Mouse (Mus musculus) forebrain, postnatal 0 days (tissue): ENCODE data around the gene Fxyd3. TPM values are rescaled to one million over a fixed set of nuclear protein-coding genes. Genes with fewer than 3 reads are reported as not detected.
A peak's percentile ranks its signal among the peaks of the same experiment; 100 is the strongest.

ENCODE experiments used
- ATAC-seq: fragments of 200-750 bp; cut with Nextera tagmentation; 2 replicates; pipeline ENCODE4 v1.8.0; 2017; ENCODE audit warnings: mild to moderate bottlenecking, moderate library complexity
- DNase-seq: peaks from one replicate; pipeline ENCODE4 v3.0.0-alpha.2; 2015
- H3K27ac ChIP-seq: fragments of 300-500 bp; sonication (generic); 2 replicates; pipeline ENCODE4 v1.5.1; 2014; ENCODE audit warnings: low read depth, mild to moderate bottlenecking, antibody characterized with exemption, low read length, moderate library complexity, mixed read lengths
- H3K27me3 ChIP-seq: fragments of 300-500 bp; sonication (generic); 2 replicates; pipeline ENCODE4 v1.6.1; 2014; ENCODE audit warnings: mild to moderate bottlenecking, low read length, mixed read lengths; ENCODE audit not compliant: insufficient read depth
- H3K36me3 ChIP-seq: fragments of 300-500 bp; sonication (generic); 2 replicates; pipeline ENCODE4 v1.6.1; 2014; ENCODE audit warnings: mild to moderate bottlenecking, moderate library complexity; ENCODE audit not compliant: insufficient read depth
- H3K4me1 ChIP-seq: fragments of 300-500 bp; sonication (generic); 2 replicates; pipeline ENCODE4 v1.6.1; 2014; ENCODE audit warnings: antibody characterized with exemption; ENCODE audit not compliant: insufficient read depth
- H3K4me2 ChIP-seq: fragments of 300-500 bp; sonication (generic); 2 replicates; pipeline ENCODE4 v1.6.1; 2014; ENCODE audit warnings: low read depth, mild to moderate bottlenecking, moderate library complexity
- H3K4me3 ChIP-seq: fragments of 300-500 bp; sonication (generic); 2 replicates; pipeline ENCODE4 v1.5.1; 2014; ENCODE audit warnings: low read depth, low read length, mixed read lengths
- H3K9ac ChIP-seq: fragments of 300-500 bp; sonication (generic); 2 replicates; pipeline ENCODE4 v1.6.1; 2014; ENCODE audit warnings: mild to moderate bottlenecking
- H3K9me3 ChIP-seq: fragments of 300-500 bp; sonication (generic); 2 replicates; pipeline ENCODE4 v1.6.1; 2016; ENCODE audit warnings: low read length
- CTCF ChIP-seq: sonication (generic); IDR thresholded peaks from 2 replicates; pipeline ENCODE4 v1.5.1; 2016; ENCODE audit warnings: antibody characterized with exemption, control low read depth, low read depth
- WGBS: fragments of 180-500 bp; shearing (Covaris S2); extraction: QIAGEN DNeasy Blood & Tissue Kit; methylation state at CpG from one replicate; pipeline ENCODE4 v1.1.7; 2014; 5-methylcytosine and 5-hydroxymethylcytosine counted together
- polyA plus RNA-seq: library from polyadenylated mRNA; unstranded; fragments of >200 nt; fragmentation: Nextera tagmentation; extraction: Ambion mirVana; gene quantifications from 2 replicates; pipeline ENCODE4 v1.2.1, GENCODE M21; 2015
- total RNA-seq: library from RNA; depleted of rRNA; stranded (reverse); fragments of >200 nt; gene quantifications from 2 replicates; pipeline ENCODE4 v1.2.3, GENCODE M21; 2014

Fxyd3 gene
- total and polyA plus RNA-seq, 2 experiments from 2014 or later: not detected

DNA sequence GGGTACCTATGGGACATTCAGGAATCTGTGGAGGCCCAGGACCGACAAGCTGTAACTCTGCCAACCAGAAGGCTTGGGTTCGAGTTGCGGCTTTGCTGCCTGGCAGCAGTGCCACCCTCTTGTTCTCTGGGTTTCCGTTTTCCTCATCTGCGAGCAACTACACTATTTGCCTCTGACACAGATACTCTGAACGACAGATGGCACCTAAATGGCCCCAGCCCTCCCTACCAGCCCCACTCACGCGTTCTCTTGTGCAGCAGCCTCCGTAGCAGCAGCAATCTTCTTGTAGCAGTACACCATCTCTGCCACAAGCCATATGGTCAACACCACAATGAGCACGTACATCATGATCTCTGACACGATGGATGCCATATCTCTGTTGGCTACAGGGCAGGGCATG, 41.0 kb upstream of the Fxyd3 start:
- DNase-seq (no peak), ATAC-seq (no peak)
- no peaks in the 10 kb centered on the region for H3K9me3 ChIP-seq
- no peaks in the 10 kb centered on the region for H3K36me3 ChIP-seq
- H3K4me1 ChIP-seq: no peaks in the 10 kb centered on the region
- no peak for TF ChIP-seq CTCF
- no peaks in the 10 kb centered on the region for H3K27me3 ChIP-seq
- no peak overlapping the region for H3K27ac ChIP-seq
- 84% methylated on average over 11 of the region's 11 CpGs for WGBS
- no peak overlapping the region for H3K9ac ChIP-seq
- H3K4me3 ChIP-seq: no peak overlapping the region
- H3K4me2 ChIP-seq: no peak overlapping the region

DNA sequence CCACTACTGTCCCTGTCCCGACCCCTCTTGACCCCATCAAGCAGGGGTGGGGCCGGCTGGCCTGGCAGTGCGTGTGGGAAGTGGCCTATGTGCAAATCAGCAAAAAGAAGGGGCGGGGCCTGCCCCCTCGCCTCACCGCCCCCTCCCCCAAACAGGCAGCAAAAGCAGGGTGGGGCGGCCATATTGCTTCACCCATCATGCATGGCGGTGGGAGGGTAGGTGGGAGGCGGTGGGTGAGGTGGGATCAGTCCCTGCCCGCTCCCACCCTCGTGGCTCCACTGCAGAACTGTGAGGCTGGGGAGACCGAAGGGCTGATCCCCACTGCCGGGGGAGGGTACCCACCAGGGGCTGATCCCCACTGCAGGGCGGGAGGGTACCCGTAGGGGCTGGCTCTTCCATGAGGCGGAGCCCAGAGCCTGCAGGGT, 40.2 kb upstream of the Fxyd3 start:
- no peak overlapping the region for H3K4me3 ChIP-seq
- no peak for ATAC-seq
- TF ChIP-seq CTCF: no peak
- H3K36me3 ChIP-seq: no peaks in the 10 kb centered on the region
- H3K4me1 ChIP-seq: no peaks in the 10 kb centered on the region
- no peak for DNase-seq
- no peak overlapping the region for H3K4me2 ChIP-seq
- H3K9me3 ChIP-seq: no peaks in the 10 kb centered on the region
- H3K27me3 ChIP-seq: no peaks in the 10 kb centered on the region
- no peak overlapping the region for H3K27ac ChIP-seq
- no peak overlapping the region for H3K9ac ChIP-seq
- 46% methylated on average over 15 of the region's 16 CpGs for WGBS

DNA sequence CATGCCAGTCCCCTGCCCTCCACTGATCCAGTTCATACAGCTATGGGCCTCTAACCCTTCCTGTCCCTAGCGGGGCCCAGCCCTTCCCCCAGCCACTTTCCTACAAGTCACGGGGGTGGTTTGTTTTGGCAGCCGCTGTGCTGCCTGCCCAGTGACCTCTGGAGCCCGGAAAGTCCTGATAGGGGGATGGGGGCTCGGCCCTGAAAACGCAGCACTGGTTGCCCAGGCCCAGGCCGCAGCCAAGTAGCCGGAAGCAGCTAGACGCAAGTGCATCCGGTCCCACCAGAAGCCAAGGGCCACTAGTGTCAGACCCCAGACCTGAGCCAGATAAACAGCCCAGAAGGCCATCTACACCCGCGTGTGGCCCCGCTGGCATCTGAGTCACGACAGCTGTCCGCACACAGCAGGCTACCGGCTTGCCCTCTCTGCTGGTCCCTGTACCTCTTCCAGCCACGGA, 39.1 kb upstream of the Fxyd3 start:
- Histone ChIP-seq H3K27ac (no peak overlapping the region), H3K36me3 (no peaks in the 10 kb centered on the region), H3K9me3 (no peaks in the 10 kb centered on the region), H3K9ac (no peak overlapping the region), H3K27me3 (no peaks in the 10 kb centered on the region), H3K4me1 (no peaks in the 10 kb centered on the region), H3K4me2 (no peak overlapping the region), H3K4me3 (no peak overlapping the region)
- DNase-seq: no peak
- ATAC-seq: no peak
- 36% methylated on average over 17 of the region's 17 CpGs for WGBS
- no peak for TF ChIP-seq CTCF

DNA sequence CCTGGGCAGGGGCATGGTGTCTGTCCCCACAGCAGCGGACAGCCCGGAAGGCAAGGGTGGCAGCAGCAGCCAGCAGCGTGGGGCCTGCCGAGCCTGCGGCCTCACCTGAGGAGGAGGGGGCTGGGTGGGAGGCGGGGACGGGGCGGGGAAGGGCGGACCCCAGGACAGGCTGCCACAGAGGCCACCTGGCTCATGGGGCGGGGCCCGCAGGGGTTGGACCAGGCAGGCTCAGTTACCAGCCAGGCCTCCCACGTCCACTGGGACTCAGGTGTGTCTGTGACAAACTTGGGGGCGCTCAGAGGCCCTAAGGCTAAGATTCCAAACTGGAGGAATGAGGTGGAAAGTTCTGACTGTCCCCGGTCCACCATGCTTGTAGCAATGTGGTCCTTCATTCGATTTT, 38.7 kb upstream of the Fxyd3 start, which contains the start of gene Hpn:
Gene Hpn, minus strand, starts transcription at position 109 of the 400 bp plus-strand sequence.
- 22% methylated on average over 15 of the region's 15 CpGs for WGBS
- H3K27ac ChIP-seq: no peak within 1 kb of the TSS

DNA sequence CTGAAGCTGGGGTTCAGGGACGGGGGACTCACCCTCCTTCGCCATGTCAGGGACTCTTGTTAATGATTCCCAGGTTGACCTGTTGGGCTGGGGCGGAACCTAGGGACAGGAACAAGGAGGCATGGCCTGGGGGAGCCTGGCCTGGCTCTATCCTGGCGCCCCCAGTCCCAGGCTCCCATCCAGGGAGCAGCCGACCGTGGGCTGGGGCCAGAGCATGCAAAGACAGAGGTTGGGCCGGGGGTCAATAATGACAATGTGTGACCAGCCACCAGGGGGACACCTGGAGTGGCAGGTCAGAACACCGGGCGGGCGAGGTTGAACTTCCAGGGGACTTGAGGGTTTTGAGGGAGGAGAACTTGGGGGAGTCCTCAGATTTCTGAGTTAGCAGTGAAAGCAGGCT, 38.1 kb upstream of the Fxyd3 start:
- no peak overlapping the region for H3K9ac ChIP-seq
- no peaks in the 10 kb centered on the region for H3K9me3 ChIP-seq
- H3K27me3 ChIP-seq: no peaks in the 10 kb centered on the region
- H3K4me1 ChIP-seq: no peaks in the 10 kb centered on the region
- DNase-seq (no peak), ATAC-seq (no peak)
- H3K36me3 ChIP-seq: no peaks in the 10 kb centered on the region
- WGBS: 53% methylated on average over 10 of the region's 10 CpGs
- H3K27ac ChIP-seq: no peak overlapping the region
- H3K4me2 ChIP-seq: no peak overlapping the region
- no peak overlapping the region for H3K4me3 ChIP-seq
- peak; percentile 13; the same call in 1 of the 2 replicates for TF ChIP-seq CTCF

More for the DNA sequence above, 38.7 kb upstream of the Fxyd3 start, which contains the start of gene Hpn:
- Histone ChIP-seq H3K9me3 (no peaks in the 10 kb centered on the region), H3K36me3 (no peaks in the 10 kb centered on the region), H3K4me2 (no peak within 1 kb of the TSS), H3K4me1 (no peaks in the 10 kb centered on the region), H3K9ac (no peak within 1 kb of the TSS), H3K4me3 (no peak within 1 kb of the TSS), H3K27me3 (no peaks in the 10 kb centered on the region)
- DNase-seq: no peak
- ATAC-seq: no peak
- no peak for TF ChIP-seq CTCF

DNA sequence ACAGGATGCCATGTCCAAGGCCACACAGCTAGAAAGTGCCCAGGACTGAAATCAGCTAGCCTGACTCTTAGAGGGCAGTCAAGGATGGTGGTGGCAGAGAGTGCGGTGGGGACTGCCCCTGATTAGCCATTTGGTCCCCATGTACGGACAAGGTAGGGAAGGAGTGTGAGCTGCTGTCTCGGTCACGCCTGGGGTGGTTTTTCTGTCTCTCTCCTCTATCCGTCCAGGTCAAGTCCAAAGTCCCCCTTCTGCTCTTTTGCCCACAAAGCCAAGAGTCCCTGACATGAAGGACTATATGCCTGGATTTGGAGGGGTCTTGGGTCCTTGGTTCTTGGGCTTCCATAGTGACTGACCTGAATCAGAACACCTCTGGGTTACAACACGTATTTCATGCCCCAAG, 37.3 kb upstream of the Fxyd3 start:
- Histone ChIP-seq H3K4me1 (no peaks in the 10 kb centered on the region), H3K4me3 (no peak overlapping the region), H3K36me3 (no peaks in the 10 kb centered on the region), H3K27me3 (no peaks in the 10 kb centered on the region), H3K4me2 (no peak overlapping the region), H3K9ac (no peak overlapping the region), H3K27ac (no peak overlapping the region), H3K9me3 (no peaks in the 10 kb centered on the region)
- WGBS: 82% methylated on average over 6 of the region's 6 CpGs
- ATAC-seq (no peak), DNase-seq (no peak)
- TF ChIP-seq CTCF: no peak

DNA sequence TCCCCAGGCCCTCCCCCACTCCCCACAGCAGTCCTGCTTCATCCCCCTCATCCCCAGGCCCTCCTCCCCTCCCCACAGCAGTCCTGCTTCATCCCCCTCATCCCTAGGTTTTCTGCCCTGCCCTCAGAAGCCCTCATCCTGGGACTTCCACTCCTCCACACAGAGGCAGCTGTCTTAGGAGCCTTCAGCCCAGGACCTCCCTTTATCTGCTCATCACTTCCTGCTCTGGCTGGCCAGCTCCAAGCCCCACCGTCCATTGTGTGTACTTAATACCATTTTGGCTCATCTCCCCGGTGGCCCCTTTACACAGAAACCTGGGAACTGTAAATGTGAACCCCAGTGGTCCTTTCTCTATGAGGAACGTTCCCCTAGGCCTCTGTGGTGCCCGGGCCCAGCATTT, 35.5 kb upstream of the Fxyd3 start:
- WGBS: 16% methylated on average over 4 of the region's 4 CpGs
- no peak overlapping the region for H3K4me2 ChIP-seq
- DNase-seq: no peak
- H3K4me1 ChIP-seq: no peaks in the 10 kb centered on the region
- no peaks in the 10 kb centered on the region for H3K9me3 ChIP-seq
- no peak overlapping the region for H3K9ac ChIP-seq
- no peak for TF ChIP-seq CTCF
- no peaks in the 10 kb centered on the region for H3K36me3 ChIP-seq
- H3K27ac ChIP-seq: no peak overlapping the region
- no peak overlapping the region for H3K4me3 ChIP-seq
- no peaks in the 10 kb centered on the region for H3K27me3 ChIP-seq
- no peak for ATAC-seq
